Mouse (Mus musculus): ENCODE measurements around the gene Arhgap18. TPM values are rescaled to one million over a fixed set of nuclear protein-coding genes. Genes with fewer than 3 reads are reported as not detected.
A peak's percentile ranks its signal among the peaks of the same experiment; 100 is the strongest.

Gene Arhgap18
- polyA plus RNA-seq, 1 experiment = 1.9 TPM

DNA sequence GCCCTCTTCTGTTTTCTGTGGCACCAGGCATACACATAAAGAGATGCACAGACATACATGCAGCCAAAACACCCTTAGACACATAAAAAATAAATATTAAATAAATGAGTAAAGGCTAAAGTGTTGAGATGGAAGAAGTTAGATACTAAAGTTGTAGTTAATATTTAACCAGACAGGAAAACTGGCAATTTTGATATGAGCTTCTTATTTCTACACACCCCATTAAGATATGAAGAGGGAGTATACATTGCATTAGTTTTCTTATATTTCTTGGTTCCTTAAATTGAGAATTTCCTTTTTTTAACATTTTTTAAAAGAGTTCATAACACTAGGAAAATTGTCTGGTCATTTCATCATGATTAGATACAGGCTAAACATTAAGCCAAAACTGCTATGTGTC, 108.0 kb downstream of the Arhgap18 start:
- Histone ChIP-seq H3K4me2 (ENCODE audit: low read depth) (no peak overlapping the region), H3K79me2 (ENCODE audit: control insufficient read depth, insufficient read depth) (no peaks in the 10 kb centered on the region), H3K36me3 (ENCODE audit: control insufficient read depth, insufficient read depth) (no peaks in the 10 kb centered on the region), H3K27me3 (ENCODE audit: control insufficient read depth, insufficient read depth, insufficient read length) (no peaks in the 10 kb centered on the region), H3K4me3 (no peak overlapping the region), H3ac (ENCODE audit: control insufficient read depth, insufficient read length) (no peak overlapping the region)
- TF ChIP-seq MYOG (IDR thresholded peaks at IDR 0.05; ENCODE audit: control insufficient read depth in 1 of 3, insufficient read depth in 1 of 3, insufficient read length in 2 of 3, low read depth in 2 of 3) (no peak), TCF3 (IDR thresholded peaks at IDR 0.05; ENCODE audit: insufficient read length, low read depth) (no peak), USF1 (IDR thresholded peaks at IDR 0.05; ENCODE audit: low read depth) (no peak), MAX (IDR thresholded peaks at IDR 0.05; ENCODE audit: low read depth) (no peak), TCF12 (IDR thresholded peaks at IDR 0.05; ENCODE audit: insufficient read depth, poor library complexity, severe bottlenecking) (no peak), CEBPB (IDR thresholded peaks at IDR 0.05; ENCODE audit: insufficient read depth, poor library complexity, severe bottlenecking) (no peak), POLR2AphosphoS2 (IDR thresholded peaks at IDR 0.05; ENCODE audit: insufficient read length, low read depth) (no peak)

DNA sequence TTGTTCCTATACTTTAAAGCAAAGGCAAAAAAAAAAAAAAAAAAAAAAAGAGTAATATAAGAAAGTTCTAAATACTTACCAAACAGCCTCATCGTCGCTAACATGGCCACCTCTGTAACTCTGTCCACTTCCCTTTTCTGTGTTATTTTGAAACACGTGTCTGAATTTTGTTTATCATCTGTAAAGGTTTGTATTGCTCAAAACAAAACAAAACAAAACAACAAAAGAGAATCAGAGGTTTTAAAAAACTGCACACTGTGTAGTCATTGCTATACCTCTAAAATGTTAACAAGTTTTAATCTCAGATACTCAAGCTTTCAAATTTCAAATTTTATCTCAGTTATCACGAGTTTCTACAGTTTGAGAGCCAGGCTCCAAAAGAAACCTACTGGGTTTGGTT, 109.0 kb downstream of the Arhgap18 start:
- Histone ChIP-seq H3K4me2 (ENCODE audit: low read depth) (no peak overlapping the region), H3K36me3 (ENCODE audit: control insufficient read depth, insufficient read depth) (no peaks in the 10 kb centered on the region), H3K27me3 (ENCODE audit: control insufficient read depth, insufficient read depth, insufficient read length) (no peaks in the 10 kb centered on the region), H3K79me2 (ENCODE audit: control insufficient read depth, insufficient read depth) (no peaks in the 10 kb centered on the region), H3K4me3 (no peak overlapping the region), H3ac (ENCODE audit: control insufficient read depth, insufficient read length) (no peak overlapping the region)
- no peak for TF ChIP-seq TCF3 (IDR thresholded peaks at IDR 0.05; ENCODE audit: insufficient read length, low read depth)
- TF ChIP-seq MYOG (IDR thresholded peaks at IDR 0.05; ENCODE audit: control insufficient read depth in 1 of 3, insufficient read depth in 1 of 3, insufficient read length in 2 of 3, low read depth in 2 of 3) = no peak
- no peak for TF ChIP-seq SRF (IDR thresholded peaks at IDR 0.05; ENCODE audit: control insufficient read depth, insufficient read length, low read depth)

DNA sequence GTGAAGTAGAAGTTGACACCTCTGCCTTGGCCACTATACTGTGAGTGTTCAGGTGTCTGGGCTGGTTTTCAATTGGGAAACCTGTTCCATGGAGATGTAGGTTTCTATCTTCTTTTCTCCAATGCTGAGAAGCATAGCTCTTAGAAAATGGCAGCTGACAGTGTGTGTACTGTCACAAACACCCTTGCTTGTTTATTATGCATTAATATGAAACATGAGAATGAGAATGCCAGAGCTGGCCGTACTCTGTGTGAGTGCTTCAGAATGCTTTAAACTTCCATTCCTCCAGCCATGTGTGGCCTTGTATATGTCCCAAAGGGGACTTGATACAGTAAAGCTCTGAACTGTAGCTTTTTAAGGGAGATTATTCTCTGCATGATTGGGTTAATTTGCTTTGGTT, 110.8 kb downstream of the Arhgap18 start:
- TF ChIP-seq SRF (IDR thresholded peaks at IDR 0.05; ENCODE audit: control insufficient read depth, insufficient read length, low read depth) (no peak), TCF3 (IDR thresholded peaks at IDR 0.05; ENCODE audit: insufficient read length, low read depth) (no peak), POLR2A (IDR thresholded peaks at IDR 0.05; ENCODE audit: insufficient read length, low read depth) (no peak), REST (IDR thresholded peaks at IDR 0.05; ENCODE audit: insufficient read depth, insufficient read length) (no peak), MYOG (IDR thresholded peaks at IDR 0.05; ENCODE audit: control insufficient read depth in 1 of 3, insufficient read depth in 1 of 3, insufficient read length in 2 of 3, low read depth in 2 of 3) (no peak), MAX (IDR thresholded peaks at IDR 0.05; ENCODE audit: low read depth) (no peak), E2F4 (IDR thresholded peaks at IDR 0.05; ENCODE audit: insufficient read depth) (no peak), TCF12 (IDR thresholded peaks at IDR 0.05; ENCODE audit: insufficient read depth, poor library complexity, severe bottlenecking) (no peak), CEBPB (IDR thresholded peaks at IDR 0.05; ENCODE audit: insufficient read depth, poor library complexity, severe bottlenecking) (no peak), USF1 (IDR thresholded peaks at IDR 0.05; ENCODE audit: low read depth) (no peak)
- H3ac ChIP-seq (ENCODE audit: control insufficient read depth, insufficient read length) = no peak overlapping the region
- no peak overlapping the region for H3K4me3 ChIP-seq
- H3K79me2 ChIP-seq (ENCODE audit: control insufficient read depth, insufficient read depth) = no peaks in the 10 kb centered on the region
- no peaks in the 10 kb centered on the region for H3K27me3 ChIP-seq (ENCODE audit: control insufficient read depth, insufficient read depth, insufficient read length)
- no peaks in the 10 kb centered on the region for H3K36me3 ChIP-seq (ENCODE audit: control insufficient read depth, insufficient read depth)
- H3K4me2 ChIP-seq (ENCODE audit: low read depth) = no peak overlapping the region

DNA sequence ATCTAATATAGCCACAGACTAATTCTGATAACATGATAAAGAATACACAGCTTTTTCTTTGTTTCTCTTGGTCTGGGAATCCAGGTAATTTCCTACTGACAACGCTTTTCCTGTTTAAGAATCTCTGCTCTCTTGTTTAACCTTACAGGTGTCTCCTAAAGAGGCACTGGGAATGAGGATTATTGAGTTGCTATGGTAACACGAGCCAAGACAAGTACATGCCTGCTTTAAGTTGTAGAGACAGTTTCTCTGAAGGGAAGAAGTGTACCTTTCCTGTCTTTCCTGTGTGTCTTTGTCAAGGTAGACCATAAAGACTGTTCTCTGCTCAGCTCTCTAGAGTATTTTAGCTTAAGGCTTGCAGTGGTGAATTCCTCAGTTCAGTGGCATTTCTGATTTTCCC, 117.6 kb downstream of the Arhgap18 start:
- TF ChIP-seq MYOG (IDR thresholded peaks at IDR 0.05; ENCODE audit: control insufficient read depth in 1 of 3, insufficient read depth in 1 of 3, insufficient read length in 2 of 3, low read depth in 2 of 3) (no peak), CEBPB (IDR thresholded peaks at IDR 0.05; ENCODE audit: insufficient read depth, poor library complexity, severe bottlenecking) (no peak), USF1 (IDR thresholded peaks at IDR 0.05; ENCODE audit: low read depth) (no peak), POLR2AphosphoS2 (IDR thresholded peaks at IDR 0.05; ENCODE audit: insufficient read length, low read depth) (no peak)
- no peaks in the 10 kb centered on the region for H3K36me3 ChIP-seq (ENCODE audit: control insufficient read depth, insufficient read depth)

DNA sequence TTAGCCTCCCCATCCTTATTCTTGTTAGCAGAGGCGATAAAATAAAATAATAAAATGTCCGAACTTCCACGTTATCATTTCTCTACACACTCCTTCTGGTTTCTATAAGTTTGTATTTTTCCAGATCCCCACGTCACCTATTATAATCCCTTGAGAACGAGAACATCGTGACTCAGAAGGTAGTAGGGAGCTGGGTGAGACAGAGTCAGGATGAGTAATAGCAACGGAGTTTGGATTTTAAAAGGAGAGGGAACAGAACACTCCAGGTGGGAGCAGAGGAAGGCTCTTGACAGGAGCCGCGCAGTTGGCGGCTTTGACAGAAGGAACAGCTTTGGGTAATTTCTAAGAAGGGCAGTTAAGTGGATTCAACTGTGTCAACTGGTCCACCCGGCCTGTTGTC, 124.1 kb downstream of the Arhgap18 start:
- H3K4me3 ChIP-seq = no peak overlapping the region
- no peak overlapping the region for H3ac ChIP-seq (ENCODE audit: control insufficient read depth, insufficient read length)
- peak overlapping the region; percentile 32 for H3K4me2 ChIP-seq (ENCODE audit: low read depth)
- H3K27me3 ChIP-seq (ENCODE audit: control insufficient read depth, insufficient read depth, insufficient read length) = no peaks in the 10 kb centered on the region
- TF ChIP-seq MAX (IDR thresholded peaks at IDR 0.05; ENCODE audit: low read depth) (no peak), TCF3 (IDR thresholded peaks at IDR 0.05; ENCODE audit: insufficient read length, low read depth) (no peak)
- H3K36me3 ChIP-seq (ENCODE audit: control insufficient read depth, insufficient read depth) = no peaks in the 10 kb centered on the region
- H3K79me2 ChIP-seq (ENCODE audit: control insufficient read depth, insufficient read depth) = no peaks in the 10 kb centered on the region

More for the DNA sequence above, 117.6 kb downstream of the Arhgap18 start:
- Histone ChIP-seq H3K79me2 (ENCODE audit: control insufficient read depth, insufficient read depth) (no peaks in the 10 kb centered on the region), H3K27me3 (ENCODE audit: control insufficient read depth, insufficient read depth, insufficient read length) (no peaks in the 10 kb centered on the region), H3K4me3 (no peak overlapping the region), H3ac (ENCODE audit: control insufficient read depth, insufficient read length) (no peak overlapping the region), H3K4me2 (ENCODE audit: low read depth) (no peak overlapping the region)

DNA sequence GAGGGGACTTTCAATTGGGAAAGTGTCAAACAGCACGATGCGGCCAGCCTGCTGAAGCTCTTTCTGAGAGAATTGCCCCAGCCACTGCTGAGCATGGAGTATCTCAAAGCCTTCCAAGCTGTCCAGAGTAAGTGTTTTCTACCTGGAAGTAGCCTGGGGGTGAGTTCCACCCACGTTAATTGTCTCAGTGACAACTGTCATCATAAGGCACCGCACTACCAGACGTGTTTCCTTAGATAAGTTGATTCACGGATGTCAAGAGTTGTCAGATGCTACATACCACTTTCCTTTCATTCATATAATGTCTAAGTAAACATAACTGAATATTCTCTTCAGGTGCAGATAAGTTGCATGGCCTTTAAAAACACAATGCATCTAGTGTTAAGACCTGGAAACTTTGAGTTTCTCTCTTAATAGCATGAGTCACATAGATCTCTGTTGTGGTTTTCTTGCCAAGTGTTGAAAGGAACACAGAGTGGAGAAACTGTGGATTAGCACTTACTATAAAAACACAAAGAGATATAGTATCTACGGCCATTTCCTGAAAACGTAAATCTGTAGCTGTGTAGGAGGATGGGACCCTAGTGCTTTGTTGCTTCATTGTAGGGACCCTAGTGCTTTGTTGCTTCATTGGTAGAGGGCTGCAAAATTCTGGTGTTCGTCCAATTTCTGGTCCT, 125.8 kb downstream of the Arhgap18 start:
- TF ChIP-seq POLR2A (IDR thresholded peaks at IDR 0.05; ENCODE audit: insufficient read length, low read depth) (no peak), REST (IDR thresholded peaks at IDR 0.05; ENCODE audit: insufficient read depth, insufficient read length) (no peak), MYOG (IDR thresholded peaks at IDR 0.05; ENCODE audit: control insufficient read depth in 1 of 3, insufficient read depth in 1 of 3, insufficient read length in 2 of 3, low read depth in 2 of 3) (no peak), MAX (IDR thresholded peaks at IDR 0.05; ENCODE audit: low read depth) (no peak), MYOD1 (IDR thresholded peaks at IDR 0.05; ENCODE audit: control insufficient read depth in 1 of 3, insufficient read length in 2 of 3, low read depth in 2 of 3) (no peak), POLR2AphosphoS2 (IDR thresholded peaks at IDR 0.05; ENCODE audit: insufficient read length, low read depth) (no peak), TCF12 (IDR thresholded peaks at IDR 0.05; ENCODE audit: insufficient read depth, poor library complexity, severe bottlenecking) (no peak), E2F4 (IDR thresholded peaks at IDR 0.05; ENCODE audit: insufficient read depth) (no peak), CEBPB (IDR thresholded peaks at IDR 0.05; ENCODE audit: insufficient read depth, poor library complexity, severe bottlenecking) (no peak), TCF3 (IDR thresholded peaks at IDR 0.05; ENCODE audit: insufficient read length, low read depth) (no peak), SRF (IDR thresholded peaks at IDR 0.05; ENCODE audit: control insufficient read depth, insufficient read length, low read depth) (no peak), USF1 (IDR thresholded peaks at IDR 0.05; ENCODE audit: low read depth) (no peak)
- Histone ChIP-seq H3K4me3 (no peak overlapping the region), H3K79me2 (ENCODE audit: control insufficient read depth, insufficient read depth) (no peaks in the 10 kb centered on the region), H3ac (ENCODE audit: control insufficient read depth, insufficient read length) (no peak overlapping the region), H3K36me3 (ENCODE audit: control insufficient read depth, insufficient read depth) (no peaks in the 10 kb centered on the region), H3K4me2 (ENCODE audit: low read depth) (peak overlapping the region; percentile 14), H3K27me3 (ENCODE audit: control insufficient read depth, insufficient read depth, insufficient read length) (no peaks in the 10 kb centered on the region)
